Mouse (Mus musculus) lung, adult 2 months (tissue): ENCODE results near the gene Clec16a. TPM values are rescaled to one million over a fixed set of nuclear protein-coding genes. Genes with fewer than 3 reads are reported as not detected.

Experiments used
- DNase-seq: peaks from one replicate; pipeline ENCODE4 v3.0.0; 2022
- H3K4me1 ChIP-seq: fragments of 200-500 bp; 2 replicates; pipeline ENCODE4 v1.6.1; 2011; ENCODE audit warnings: low read length; ENCODE audit not compliant: control insufficient read depth, insufficient read depth
- H3K4me3 ChIP-seq: fragments of 200-500 bp; replicated peaks from 2 replicates; pipeline ENCODE3; 2011; ENCODE audit warnings: low read depth, mild to moderate bottlenecking, control low read depth, low read length; ENCODE audit errors: extremely low read depth
- CTCF ChIP-seq: fragments of 200-500 bp; IDR thresholded peaks from 2 replicates; pipeline ENCODE4 v1.5.1; 2011; ENCODE audit warnings: mild to moderate bottlenecking, low read length, control low read depth; ENCODE audit not compliant: insufficient read depth
- POLR2A ChIP-seq: fragments of 200-500 bp; IDR thresholded peaks from 2 replicates; pipeline ENCODE4 v1.6.1; 2011; ENCODE audit warnings: low read depth, mild to moderate bottlenecking, control low read depth, low read length, borderline replicate concordance; ENCODE audit errors: extremely low read depth
- WGBS: fragments of 180-500 bp; shearing (Covaris S2); methylation state at CpG from one replicate; pipeline ENCODE4 v1.1.7; 2018; 5-methylcytosine and 5-hydroxymethylcytosine counted together
- polyA plus RNA-seq: library from polyadenylated mRNA; depleted of rRNA; stranded (reverse); fragments of >200 nt; gene quantifications from 2 replicates; pipeline ENCODE4 v1.2.3, GENCODE M21; 2012

Clec16a gene
- polyA plus RNA-seq, 1 experiment = 18.3 TPM

- no peak for DNase-seq
- no peaks in the 10 kb centered on the region for H3K4me1 ChIP-seq
- 51% methylated on average over 5 of the region's 5 CpGs for WGBS
- H3K4me3 ChIP-seq = no peak overlapping the region
- no peak for TF ChIP-seq POLR2A
- no peak for TF ChIP-seq CTCF
Measured at GRCm38 (mm10) chr16:10577548-10577947, 32.4 kb downstream of the Clec16a start.

DNA sequence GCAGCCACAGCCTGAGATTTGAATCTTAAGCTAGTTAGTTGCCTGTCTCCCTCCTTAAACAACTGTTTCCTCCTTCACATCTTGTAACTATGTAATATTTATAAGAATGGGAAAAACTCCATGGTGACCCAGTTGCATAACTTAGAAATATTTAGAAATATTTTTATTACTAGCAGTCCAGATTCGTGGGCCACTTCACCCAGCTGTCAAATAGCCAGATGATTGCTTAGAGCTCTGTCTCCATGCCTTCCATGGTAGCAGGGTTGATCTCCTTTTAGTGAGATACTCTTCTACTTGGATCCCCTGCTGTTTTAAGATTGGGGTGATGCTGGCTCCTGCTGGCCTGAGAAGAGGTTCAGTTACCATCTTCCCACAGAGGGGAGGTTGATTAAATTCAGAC is 33.2 kb downstream of the Clec16a start:
- DNase-seq = no peak
- no peak overlapping the region for H3K4me3 ChIP-seq
- H3K4me1 ChIP-seq = no peaks in the 10 kb centered on the region
- TF ChIP-seq CTCF (no peak), POLR2A (no peak)
- WGBS = 48% methylated on average over 1 of the region's 1 CpGs

- no peak for DNase-seq
- peaks cover 3% of the 10 kb centered on the region; the same call in 1 of the 2 replicates for H3K4me1 ChIP-seq
- H3K4me3 ChIP-seq = no peak overlapping the region
- TF ChIP-seq CTCF (no peak), POLR2A (no peak)
- 71% methylated on average over 2 of the region's 2 CpGs for WGBS
Measured at GRCm38 (mm10) chr16:10581234-10581898, 36.2 kb downstream of the Clec16a start.

DNA sequence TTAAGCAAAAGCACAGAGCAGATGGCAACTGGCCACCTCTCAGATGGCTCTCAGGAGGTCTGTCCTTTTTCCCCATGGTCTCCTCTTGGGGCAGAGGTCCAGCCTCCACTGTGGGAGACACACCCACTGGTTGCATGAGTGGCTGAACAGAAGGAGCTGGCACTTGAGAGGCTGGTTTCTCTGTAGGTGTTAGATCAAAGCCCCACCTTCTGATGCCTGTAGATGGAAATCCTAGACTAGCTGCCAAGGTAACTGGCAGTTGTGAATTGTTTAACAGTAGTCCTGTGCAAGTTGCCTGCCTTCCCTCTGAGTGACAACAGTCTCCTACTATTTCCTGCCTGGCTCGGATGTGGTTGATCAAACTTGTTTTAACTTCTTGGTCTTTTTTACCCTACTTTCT is 40.0 kb downstream of the Clec16a start:
- Histone ChIP-seq H3K4me1 (peaks cover 3% of the 10 kb centered on the region; the same call in 1 of the 2 replicates), H3K4me3 (no peak overlapping the region)
- 42% methylated on average over 1 of the region's 1 CpGs for WGBS
- TF ChIP-seq CTCF (no peak), POLR2A (no peak)
- DNase-seq = no peak

DNA sequence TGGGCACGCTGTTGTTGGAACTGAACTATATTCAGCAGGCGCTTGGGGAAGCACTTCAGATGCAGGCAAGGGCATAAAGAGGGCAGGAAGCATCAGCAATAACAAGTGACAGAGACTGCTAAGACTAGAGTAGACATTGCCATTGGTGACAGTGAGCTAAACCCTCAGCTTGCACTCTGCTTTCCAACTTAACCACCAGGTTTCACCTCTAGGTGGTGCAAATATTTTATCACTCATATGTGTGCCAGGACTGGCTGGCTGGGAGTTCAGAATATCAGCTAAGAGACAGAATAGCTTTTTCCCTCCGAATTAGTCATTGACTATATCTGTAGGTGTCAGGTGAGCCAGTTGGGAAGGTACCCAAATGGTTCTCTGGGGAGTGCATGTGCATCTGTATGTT is 41.4 kb downstream of the Clec16a start:
- no peak for DNase-seq
- no peak overlapping the region for H3K4me3 ChIP-seq
- TF ChIP-seq POLR2A (no peak), CTCF (no peak)
- WGBS = 76% methylated on average over 3 of the region's 3 CpGs
- peaks cover 3% of the 10 kb centered on the region; the same call in 1 of the 2 replicates for H3K4me1 ChIP-seq

- DNase-seq = no peak
- TF ChIP-seq POLR2A (no peak), CTCF (no peak)
- 75% methylated on average over 5 of the region's 5 CpGs for WGBS
- Histone ChIP-seq H3K4me3 (no peak overlapping the region), H3K4me1 (no peaks in the 10 kb centered on the region)
Measured at GRCm38 (mm10) chr16:10599888-10600740, 55.0 kb downstream of the Clec16a start.

- no peak for TF ChIP-seq CTCF
- TF ChIP-seq POLR2A = no peak
- no peak for DNase-seq
- Histone ChIP-seq H3K4me3 (no peak overlapping the region), H3K4me1 (no peaks in the 10 kb centered on the region)
- 74% methylated on average over 3 of the region's 3 CpGs for WGBS
Measured at GRCm38 (mm10) chr16:10607802-10608201, 62.7 kb downstream of the Clec16a start.

- TF ChIP-seq POLR2A (no peak), CTCF (no peak)
- no peaks in the 10 kb centered on the region for H3K4me1 ChIP-seq
- no peak for DNase-seq
- 84% methylated on average over 7 of the region's 7 CpGs for WGBS
- no peak overlapping the region for H3K4me3 ChIP-seq
Measured at GRCm38 (mm10) chr16:10609921-10610320, 64.8 kb downstream of the Clec16a start.

DNA sequence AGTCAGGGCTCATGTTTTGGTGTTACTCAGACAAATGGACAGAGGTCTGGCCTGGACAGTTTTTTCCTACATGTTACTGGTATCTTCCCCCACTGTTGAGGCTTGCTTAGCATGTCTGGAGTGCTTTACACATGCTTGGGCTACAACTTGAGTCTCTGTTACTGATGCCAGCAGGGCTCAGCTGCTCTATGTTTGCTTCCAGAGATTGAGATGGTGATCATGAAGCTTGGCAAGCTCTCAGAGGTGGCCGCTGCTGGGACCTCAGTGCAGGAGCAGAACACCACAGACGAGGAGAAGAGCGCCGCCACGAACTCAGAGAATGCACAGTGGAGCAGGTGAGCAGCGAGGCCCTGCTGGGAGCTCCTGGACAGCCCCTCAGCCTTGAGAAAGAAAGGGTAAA is 65.7 kb downstream of the Clec16a start:
- DNase-seq = no peak
- no peak for TF ChIP-seq CTCF
- Histone ChIP-seq H3K4me1 (no peaks in the 10 kb centered on the region), H3K4me3 (no peak overlapping the region)
- WGBS = 85% methylated on average over 6 of the region's 6 CpGs

DNA sequence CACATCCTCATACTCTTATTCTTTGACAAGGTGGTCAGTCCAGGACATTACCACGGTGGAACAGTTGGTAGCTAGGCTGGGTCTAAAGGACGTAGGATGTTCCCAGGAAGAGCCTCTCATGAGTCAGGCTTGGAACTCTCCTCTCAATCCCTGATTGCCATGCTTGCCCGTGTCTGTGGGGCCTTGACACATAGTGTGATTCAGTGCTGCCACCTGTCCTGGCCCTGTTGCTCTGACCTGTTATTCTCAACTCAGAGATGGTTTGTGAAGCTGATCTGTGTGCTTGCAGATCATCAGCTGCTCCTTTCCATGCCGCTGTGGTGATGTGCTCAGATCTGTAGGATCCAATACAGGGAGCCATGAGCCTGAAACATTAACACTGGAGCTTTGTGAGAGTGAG is 66.2 kb downstream of the Clec16a start:
- 81% methylated on average over 4 of the region's 4 CpGs for WGBS
- no peak for TF ChIP-seq POLR2A
- TF ChIP-seq CTCF = no peak
- no peaks in the 10 kb centered on the region for H3K4me1 ChIP-seq
- no peak overlapping the region for H3K4me3 ChIP-seq
- DNase-seq = no peak
